Mouse (Mus musculus) forebrain, embryonic 10.5 days (tissue): ENCODE data around the gene Ubash3b. TPM values are rescaled to one million over a fixed set of nuclear protein-coding genes. Genes with fewer than 3 reads are reported as not detected.

Experiments
- DNase-seq: peaks from one replicate; pipeline ENCODE4 v3.0.0-alpha.2; 2017; ENCODE audit warnings: low spot score; ENCODE audit errors: extremely low spot score
- H3K27ac ChIP-seq: fragments of 300-500 bp; sonication (generic); 2 replicates; pipeline ENCODE4 v1.5.1; 2016; ENCODE audit warnings: mild to moderate bottlenecking
- H3K27me3 ChIP-seq: fragments of 300-500 bp; sonication (generic); 2 replicates; pipeline ENCODE4 v1.6.1; 2016; ENCODE audit warnings: mild to moderate bottlenecking; ENCODE audit not compliant: poor library complexity, severe bottlenecking
- H3K36me3 ChIP-seq: fragments of 300-500 bp; sonication (generic); replicated peaks from 2 replicates; pipeline ENCODE4 v1.6.1; 2016; ENCODE audit warnings: mild to moderate bottlenecking, moderate library complexity
- H3K4me1 ChIP-seq: fragments of 300-500 bp; sonication (generic); 2 replicates; pipeline ENCODE4 v1.6.1; 2016
- H3K4me3 ChIP-seq: fragments of 300-500 bp; sonication (generic); 2 replicates; pipeline ENCODE4 v1.5.1; 2016; ENCODE audit warnings: mild to moderate bottlenecking, moderate library complexity
- H3K9me3 ChIP-seq: fragments of 300-500 bp; sonication (generic); 2 replicates; pipeline ENCODE4 v1.6.1; 2016; ENCODE audit warnings: mild to moderate bottlenecking, moderate library complexity
- WGBS: fragments of 180-500 bp; shearing (Covaris S2); methylation state at CpG from one replicate; pipeline ENCODE4 v1.1.7; 2016; 5-methylcytosine and 5-hydroxymethylcytosine counted together
- polyA plus RNA-seq: library from polyadenylated mRNA; unstranded; fragments of >200 nt; fragmentation: Nextera tagmentation; extraction: Ambion mirVana; gene quantifications from 2 replicates; pipeline ENCODE4 v1.2.1, GENCODE M21; 2016

The Ubash3b gene
- polyA plus RNA-seq, 1 experiment from 2014 or later = 3.8 TPM

- Histone ChIP-seq H3K9me3 (no peaks in the 10 kb centered on the region), H3K36me3 (no peaks in the 10 kb centered on the region), H3K27me3 (0 out of 2 replicates have a peak, but pooled peaks cover 4% of the 10 kb centered on the region), H3K27ac (peak overlapping the region; percentile 83; the same call in 1 of the 2 replicates), H3K4me3 (peak overlapping the region; percentile 25; the same call in 1 of the 2 replicates), H3K4me1 (peaks cover 52% of the 10 kb centered on the region)
- WGBS = 71% methylated on average over 5 of the region's 5 CpGs
- DNase-seq = no peak
Observed at GRCm38 (mm10) chr9:41012456-41012855, 149.0 kb downstream of the Ubash3b start.

GRCm38 (mm10) chr9:41011512-41012436, 149.7 kb downstream of the Ubash3b start:
- DNase-seq = peak; percentile 36
- Histone ChIP-seq H3K4me3 (peak overlapping the region; percentile 25; the same call in 1 of the 2 replicates), H3K4me1 (peaks cover 59% of the 10 kb centered on the region), H3K9me3 (no peaks in the 10 kb centered on the region), H3K27ac (peak overlapping the region; percentile 83; the same call in 1 of the 2 replicates), H3K36me3 (no peaks in the 10 kb centered on the region), H3K27me3 (0 out of 2 replicates have a peak, but pooled peaks cover 4% of the 10 kb centered on the region)
- WGBS = 50% methylated on average over 13 of the region's 13 CpGs

GRCm38 (mm10) chr9:41007785-41008184, 153.7 kb downstream of the Ubash3b start:
- Histone ChIP-seq H3K27me3 (0 out of 2 replicates have a peak, but pooled peaks cover 4% of the 10 kb centered on the region), H3K4me1 (peaks cover 39% of the 10 kb centered on the region), H3K27ac (peak overlapping the region; percentile 58; the same call in 1 of the 2 replicates), H3K9me3 (no peaks in the 10 kb centered on the region), H3K36me3 (no peaks in the 10 kb centered on the region), H3K4me3 (no peak overlapping the region)
- DNase-seq = no peak
- WGBS = 7% methylated on average over 1 of the region's 1 CpGs

GRCm38 (mm10) chr9:41004415-41004814, 157.1 kb downstream of the Ubash3b start, which contains the start of gene Crtam:
Crtam (minus strand) TSS chr9:41004628.
- Histone ChIP-seq H3K36me3 (no peaks in the 10 kb centered on the region), H3K4me3 (no peak within 1 kb of the TSS), H3K27ac (0 out of 2 replicates have a peak within 1 kb of the TSS, but pooled peaks have one; percentile 18), H3K27me3 (no peaks in the 10 kb centered on the region), H3K4me1 (peaks cover 23% of the 10 kb centered on the region), H3K9me3 (no peaks in the 10 kb centered on the region)
- 77% methylated on average over 4 of the region's 4 CpGs for WGBS
- DNase-seq = no peak

GRCm38 (mm10) chr9:40997116-40997779, 164.2 kb downstream of the Ubash3b start:
- H3K4me1 ChIP-seq = peaks cover 12% of the 10 kb centered on the region
- H3K9me3 ChIP-seq = no peaks in the 10 kb centered on the region
- 88% methylated on average over 7 of the region's 7 CpGs for WGBS
- H3K27ac ChIP-seq = no peak overlapping the region
- H3K27me3 ChIP-seq = no peaks in the 10 kb centered on the region
- H3K36me3 ChIP-seq = no peaks in the 10 kb centered on the region
- H3K4me3 ChIP-seq = no peak overlapping the region
- DNase-seq = no peak

GRCm38 (mm10) chr9:40994075-40994474, 167.4 kb downstream of the Ubash3b start:
- H3K27me3 ChIP-seq = no peaks in the 10 kb centered on the region
- H3K27ac ChIP-seq = peak overlapping the region; percentile 35; the same call in 1 of the 2 replicates
- peaks cover 11% of the 10 kb centered on the region for H3K4me1 ChIP-seq
- H3K9me3 ChIP-seq = no peaks in the 10 kb centered on the region
- WGBS = 85% methylated on average over 5 of the region's 5 CpGs
- no peak for DNase-seq
- H3K36me3 ChIP-seq = no peaks in the 10 kb centered on the region
- H3K4me3 ChIP-seq = no peak overlapping the region

- DNase-seq = no peak
- Histone ChIP-seq H3K4me3 (no peak overlapping the region), H3K9me3 (no peaks in the 10 kb centered on the region), H3K4me1 (peaks cover 11% of the 10 kb centered on the region), H3K36me3 (no peaks in the 10 kb centered on the region), H3K27ac (no peak overlapping the region), H3K27me3 (no peaks in the 10 kb centered on the region)
- WGBS = 92% methylated on average over 6 of the region's 6 CpGs
Observed at GRCm38 (mm10) chr9:40991511-40991910, 170.0 kb downstream of the Ubash3b start.

- Histone ChIP-seq H3K27me3 (no peaks in the 10 kb centered on the region), H3K27ac (peak overlapping the region; percentile 72), H3K9me3 (no peaks in the 10 kb centered on the region), H3K4me3 (no peak overlapping the region), H3K36me3 (no peaks in the 10 kb centered on the region), H3K4me1 (peaks cover 11% of the 10 kb centered on the region)
- 48% methylated on average over 4 of the region's 4 CpGs for WGBS
- peak; percentile 37 for DNase-seq
Observed at GRCm38 (mm10) chr9:40989940-40990588, 171.4 kb downstream of the Ubash3b start.

- no peak overlapping the region for H3K27ac ChIP-seq
- H3K4me3 ChIP-seq = no peak overlapping the region
- no peaks in the 10 kb centered on the region; the same call in none of the 2 replicates for H3K27me3 ChIP-seq
- H3K36me3 ChIP-seq = no peaks in the 10 kb centered on the region
- H3K9me3 ChIP-seq = no peaks in the 10 kb centered on the region
- DNase-seq = no peak
- 75% methylated on average over 3 of the region's 3 CpGs for WGBS
- no peaks in the 10 kb centered on the region for H3K4me1 ChIP-seq
Observed at GRCm38 (mm10) chr9:40984313-40984712, 177.2 kb downstream of the Ubash3b start.

- Histone ChIP-seq H3K27ac (no peak overlapping the region), H3K4me1 (no peaks in the 10 kb centered on the region), H3K36me3 (no peaks in the 10 kb centered on the region), H3K4me3 (no peak overlapping the region), H3K9me3 (no peaks in the 10 kb centered on the region), H3K27me3 (no peaks in the 10 kb centered on the region; the same call in none of the 2 replicates)
- no peak for DNase-seq
- 86% methylated on average over 3 of the region's 3 CpGs for WGBS
Observed at GRCm38 (mm10) chr9:40983758-40984157, 177.7 kb downstream of the Ubash3b start.

GRCm38 (mm10) chr9:40982480-40982879, 179.0 kb downstream of the Ubash3b start:
- Histone ChIP-seq H3K4me3 (no peak overlapping the region), H3K27me3 (no peaks in the 10 kb centered on the region; the same call in none of the 2 replicates), H3K9me3 (no peaks in the 10 kb centered on the region), H3K27ac (no peak overlapping the region), H3K36me3 (no peaks in the 10 kb centered on the region), H3K4me1 (no peaks in the 10 kb centered on the region)
- 43% methylated on average over 6 of the region's 6 CpGs for WGBS
- DNase-seq = no peak

- H3K4me1 ChIP-seq = no peaks in the 10 kb centered on the region
- no peak overlapping the region for H3K27ac ChIP-seq
- no peak for DNase-seq
- no peak overlapping the region for H3K4me3 ChIP-seq
- no peaks in the 10 kb centered on the region for H3K9me3 ChIP-seq
- 80% methylated on average over 11 of the region's 11 CpGs for WGBS
- no peaks in the 10 kb centered on the region; the same call in 1 of the 2 replicates for H3K27me3 ChIP-seq
- H3K36me3 ChIP-seq = no peaks in the 10 kb centered on the region
Observed at GRCm38 (mm10) chr9:40974042-40974801, 187.3 kb downstream of the Ubash3b start.
